In genomic region chr11:77513811-77514170, GRCm38 (mm10) we compare ENCODE assay signal across 9 mouse cellular contexts. TPM values are rescaled to one million over a fixed set of nuclear protein-coding genes. Genes with fewer than 3 reads are reported as not detected.
DNase-seq lines count a peak whose midpoint lies in the region; ATAC-seq and TF ChIP-seq lines count a peak whose summit lies in the region.
"Had no signal": no experiment of that assay in that cellular context is flagged by ENCODE, and none has a peak within 500 bp of the region (broad histone marks: within the 10 kb centered on the region; RNA-seq: fewer than 3 reads in every experiment).

No protein-coding gene starts in this region.

- H3K36me3 ChIP-seq in liver, adult 2 months (ENCODE audit: control insufficient read depth, insufficient read depth, low read length) = peaks cover 2% of the 10 kb centered on the region; the same call in 1 of the 2 replicates
- peaks cover 5% of the 10 kb centered on the region; the same call in 1 of the 2 replicates for H3K36me3 ChIP-seq in hindbrain, embryonic 13.5 days
- H3K36me3 ChIP-seq in liver, embryonic 16.5 days (ENCODE audit: control insufficient read depth, insufficient read depth) = no peaks in the 10 kb centered on the region

- DNase-seq in liver, adult 2 months (ENCODE audit: extremely low read depth, low read depth, low spot score) = peak; percentile 78
- no peak for DNase-seq in liver
- DNase-seq in embryo, embryonic 10.5 days (ENCODE audit: low spot score) = peak; percentile 60
- no peak for DNase-seq in right cerebral cortex, postnatal 4 days
- DNase-seq in right cerebral cortex, adult 2 months (ENCODE audit: low spot score in 2 of 2) = no peak

- peak overlapping the region; percentile 98 for H3K27ac ChIP-seq in liver, adult 2 months (replicated peaks; ENCODE audit: insufficient read depth, low read depth, low read length)
- no peak overlapping the region for H3K27ac ChIP-seq in hindbrain, embryonic 13.5 days
- peak overlapping the region; percentile 60 for H3K27ac ChIP-seq in liver, embryonic 16.5 days (ENCODE audit: low read length)

- H3K9ac ChIP-seq in liver, adult 2 months (ENCODE audit: low read depth, low read length) = peak overlapping the region; percentile 84
- peak overlapping the region; percentile 53; the same call in 1 of the 2 replicates for H3K9ac ChIP-seq in hindbrain, embryonic 13.5 days
- peak overlapping the region; percentile 66 for H3K9ac ChIP-seq in liver, embryonic 16.5 days (ENCODE audit: low read depth, low read length)

- no peaks in the 10 kb centered on the region for H3K9me3 ChIP-seq in hindbrain, embryonic 13.5 days
- no peaks in the 10 kb centered on the region for H3K9me3 ChIP-seq in liver, embryonic 16.5 days (replicated peaks; ENCODE audit: control insufficient read depth, low read length)

- H3K4me2 ChIP-seq in hindbrain, embryonic 13.5 days = peak overlapping the region; percentile 96
- H3K4me2 ChIP-seq in liver, embryonic 16.5 days (ENCODE audit: low read depth, low read length) = peak overlapping the region; percentile 98

- 0 out of 2 replicates have a peak, but pooled peaks have one; percentile 18 for TF ChIP-seq POLR2A in liver, adult 2 months (IDR thresholded peaks at IDR 0.05; ENCODE audit: extremely low read depth, insufficient read depth, low read length)

- peaks cover 24% of the 10 kb centered on the region for H3K4me1 ChIP-seq in liver, adult 2 months (ENCODE audit: control insufficient read depth, insufficient read depth, low read length)
- H3K4me1 ChIP-seq in hindbrain, embryonic 13.5 days (replicated peaks) = peaks cover 54% of the 10 kb centered on the region
- peaks cover 44% of the 10 kb centered on the region for H3K4me1 ChIP-seq in liver, embryonic 16.5 days (ENCODE audit: control insufficient read depth, low read depth, low read length)

- H3K27me3 ChIP-seq in liver, adult 2 months (ENCODE audit: control insufficient read depth, insufficient read depth, low read length) = no peaks in the 10 kb centered on the region
- peaks cover 48% of the 10 kb centered on the region for H3K27me3 ChIP-seq in hindbrain, embryonic 13.5 days
- peaks cover 44% of the 10 kb centered on the region for H3K27me3 ChIP-seq in liver, embryonic 16.5 days (ENCODE audit: control insufficient read depth, insufficient read depth, low read depth, low read length)

- no peak for TF ChIP-seq CTCF in liver, adult 2 months (IDR thresholded peaks at IDR 0.05; ENCODE audit: low read depth, low read length)

- 3% methylated on average over 10 of the region's 10 CpGs for WGBS in liver, adult 2 months
- 4% methylated on average over 10 of the region's 10 CpGs for WGBS in hindbrain, embryonic 13.5 days
- WGBS in liver, embryonic 16.5 days (ENCODE audit: insufficient replicate concordance) = 6% methylated on average over 10 of the region's 10 CpGs

- peaks cover 10% of the 10 kb centered on the region; the same call in 1 of the 2 replicates for H3K79me2 ChIP-seq in liver, adult 2 months (ENCODE audit: control insufficient read depth, insufficient read depth, low read length)

- H3K4me3 ChIP-seq in liver, adult 2 months (ENCODE audit: insufficient read depth, low read depth, low read length) = peak overlapping the region; percentile 76
- peak overlapping the region; percentile 60 for H3K4me3 ChIP-seq in hindbrain, embryonic 13.5 days
- peak overlapping the region; percentile 82 for H3K4me3 ChIP-seq in liver, embryonic 16.5 days (ENCODE audit: low read depth, low read length)

- no peak for ATAC-seq in hindbrain, embryonic 13.5 days (ENCODE audit: low FRiP score)
- no peak for ATAC-seq in liver, embryonic 16.5 days (ENCODE audit: low read depth)
- ATAC-seq in CD4-positive, CD25-positive, alpha-beta regulatory T cell, adult 4 months = no peak

RNA-seq across cellular contexts. Expression of gene Abhd15, which starts 1.1 kb away (rescaled TPM):
- 43.0 and 44.8 TPM in 2 replicates for total RNA-seq in liver, adult 2 months (2014; rRNA removed)
- 32.7 and 55.6 TPM in 2 replicates for polyA plus RNA-seq in liver, adult 2 months (2012; rRNA removed)
- 1.9 and 3.3 TPM in 2 replicates for polyA plus RNA-seq in hindbrain, embryonic 13.5 days (2015; fragmentation: Nextera tagmentation; extraction: Ambion mirVana)
- polyA plus RNA-seq in liver, embryonic 16.5 days (2015; fragmentation: Nextera tagmentation; extraction: Ambion mirVana) = 3.9 and 5.1 TPM in 2 replicates
- polyA plus RNA-seq in CD4-positive, CD25-positive, alpha-beta regulatory T cell, adult 4 months (2017; shearing (Covaris generic)) = 1 to 10 TPM; 2.0 to 3.7 TPM

RNA-seq across cellular contexts. Expression of gene Trp53i13, which starts 2.0 kb away (rescaled TPM):
- 1.5 and 1.6 TPM in 2 replicates for total RNA-seq in liver, adult 2 months (2014; rRNA removed)
- 5.8 and 6.2 TPM in 2 replicates for polyA plus RNA-seq in liver, adult 2 months (2012; rRNA removed)
- polyA plus RNA-seq in hindbrain, embryonic 13.5 days (2015; fragmentation: Nextera tagmentation; extraction: Ambion mirVana) = 14.9 and 15.5 TPM in 2 replicates
- 3.4 and 3.7 TPM in 2 replicates for polyA plus RNA-seq in liver, embryonic 16.5 days (2015; fragmentation: Nextera tagmentation; extraction: Ambion mirVana)
- 1 to 10 TPM; 5.9 to 8.5 TPM for polyA plus RNA-seq in CD4-positive, CD25-positive, alpha-beta regulatory T cell, adult 4 months (2017; shearing (Covaris generic))

RNA-seq across cellular contexts. Expression of gene Gm10392, which starts 5.2 kb away (rescaled TPM):
- not detected in 2 replicates for total RNA-seq in liver, adult 2 months (2014; rRNA removed)
- not detected in 2 replicates for polyA plus RNA-seq in liver, adult 2 months (2012; rRNA removed)
- polyA plus RNA-seq in hindbrain, embryonic 13.5 days (2015; fragmentation: Nextera tagmentation; extraction: Ambion mirVana) = not detected in 2 replicates
- 0.09 and 0.17 TPM in 2 replicates for polyA plus RNA-seq in liver, embryonic 16.5 days (2015; fragmentation: Nextera tagmentation; extraction: Ambion mirVana)
- polyA plus RNA-seq in CD4-positive, CD25-positive, alpha-beta regulatory T cell, adult 4 months (2017; shearing (Covaris generic)) = under 1 TPM; 0.48 to 0.58 TPM

RNA-seq across cellular contexts. Expression of gene Git1, which starts 20.4 kb away (rescaled TPM):
- total RNA-seq in liver, adult 2 months (2014; rRNA removed) = 2.8 and 4.4 TPM in 2 replicates
- polyA plus RNA-seq in liver, adult 2 months (2012; rRNA removed) = 8.9 and 11.2 TPM in 2 replicates
- polyA plus RNA-seq in hindbrain, embryonic 13.5 days (2015; fragmentation: Nextera tagmentation; extraction: Ambion mirVana) = 14.3 and 15.1 TPM in 2 replicates
- polyA plus RNA-seq in liver, embryonic 16.5 days (2015; fragmentation: Nextera tagmentation; extraction: Ambion mirVana) = 1.3 and 1.5 TPM in 2 replicates
- 10 to 100 TPM in 1 of 2 experiments, 1 to 10 TPM in 1; 9.6 to 10.9 TPM for polyA plus RNA-seq in CD4-positive, CD25-positive, alpha-beta regulatory T cell, adult 4 months (2017; shearing (Covaris generic))

RNA-seq across cellular contexts. Expression of gene Ankrd13b, which starts 24.3 kb away (rescaled TPM):
- total RNA-seq in liver, adult 2 months (2014; rRNA removed) = 0.37 and 0.67 TPM in 2 replicates
- polyA plus RNA-seq in liver, adult 2 months (2012; rRNA removed) = 4.8 and 8.0 TPM in 2 replicates
- polyA plus RNA-seq in hindbrain, embryonic 13.5 days (2015; fragmentation: Nextera tagmentation; extraction: Ambion mirVana) = 29.4 and 31.0 TPM in 2 replicates
- polyA plus RNA-seq in liver, embryonic 16.5 days (2015; fragmentation: Nextera tagmentation; extraction: Ambion mirVana) = 0.37 and 0.41 TPM in 2 replicates
- polyA plus RNA-seq in CD4-positive, CD25-positive, alpha-beta regulatory T cell, adult 4 months (2017; shearing (Covaris generic)) = 1 to 10 TPM; 1.3 to 1.4 TPM
- total RNA-seq: neutrophil, adult 5-6 weeks had no signal

Comparison
In these comparisons a context has a peak if more than half of its experiments do, and no peak if none do; other contexts are left out.
1. DNase-seq: peak in liver, adult 2 months (single experiment) and embryo, embryonic 10.5 days (single experiment); none in liver (single experiment), right cerebral cortex, postnatal 4 days (single experiment) and right cerebral cortex, adult 2 months (0 of 2).
2. Peak in every context shown above with its lines, with median percentiles within 50 percentile points of each other: H3K4me3 ChIP-seq and H3K9ac ChIP-seq.